Mouse (Mus musculus): ENCODE measurements around the gene Nav3.

DNA sequence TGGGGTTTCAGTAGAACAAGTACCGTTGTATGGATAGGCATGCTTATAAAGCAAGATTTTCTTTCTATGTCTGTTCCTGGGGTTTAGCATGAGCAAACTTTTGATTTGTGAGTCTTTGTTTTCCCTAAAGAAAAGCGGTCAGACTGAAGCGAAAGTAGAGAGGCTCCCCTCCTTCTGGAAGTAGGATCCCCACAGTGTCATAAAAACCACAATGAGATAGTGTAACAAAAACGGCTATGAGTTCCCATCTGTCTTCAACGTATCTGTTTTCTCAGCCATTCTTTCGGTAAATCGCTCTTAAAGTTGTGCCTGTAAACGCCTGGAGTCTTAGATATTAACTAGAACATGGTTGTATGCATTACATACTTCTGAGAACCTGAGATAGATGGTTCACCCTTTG lies 479.7 kb downstream of the Nav3 start:
- TF ChIP-seq POLR2A (IDR thresholded peaks at IDR 0.05; ENCODE audit: extremely low read depth, insufficient read depth, low read length) (no peak), CTCF (IDR thresholded peaks at IDR 0.05; ENCODE audit: extremely low read depth, insufficient read depth, low read length) (no peak)
